Mouse (Mus musculus): Measurements from ENCODE around the gene Atxn2. TPM values are rescaled to one million over a fixed set of nuclear protein-coding genes. Genes with fewer than 3 reads are reported as not detected.

Atxn2 gene
- total RNA-seq (2014; rRNA removed): 102 and 103 TPM in 2 replicates
- 82.9 and 103 TPM in 2 replicates for polyA plus RNA-seq (2015; fragmentation: Nextera tagmentation; extraction: Ambion mirVana)

- Histone ChIP-seq H3K9ac (replicated peaks; ENCODE audit: low read length, poor library complexity, severe bottlenecking) (peak within 1 kb of the TSS; percentile 98), H3K27ac (ENCODE audit: low read depth, low read length) (peak within 1 kb of the TSS; percentile 98), H3K4me1 (ENCODE audit: insufficient read depth, low read length) (peaks cover 8% of the 10 kb centered on the region; the same call in 1 of the 2 replicates), H3K4me3 (ENCODE audit: low read depth, low read length) (peak within 1 kb of the TSS; percentile 98), H3K36me3 (ENCODE audit: insufficient read depth, low read length) (no peaks in the 10 kb centered on the region), H3K4me2 (ENCODE audit: low read depth, low read length, poor library complexity, severe bottlenecking) (peak within 1 kb of the TSS; percentile 68), H3K27me3 (ENCODE audit: insufficient read depth, low read length) (no peaks in the 10 kb centered on the region), H3K9me3 (ENCODE audit: low read length) (no peaks in the 10 kb centered on the region)
- ATAC-seq (ENCODE audit: low FRiP score): peak; percentile 81
- WGBS: 2% methylated on average over 35 of the region's 103 CpGs
- peak; percentile 90 for DNase-seq (ENCODE audit: low spot score)
- TF ChIP-seq CTCF (IDR thresholded peaks at IDR 0.05): no peak
Observed at GRCm38 (mm10) chr5:121711174-121711927, at the start of gene Atxn2. Atxn2 (plus strand) TSS chr5:121711337.

DNA sequence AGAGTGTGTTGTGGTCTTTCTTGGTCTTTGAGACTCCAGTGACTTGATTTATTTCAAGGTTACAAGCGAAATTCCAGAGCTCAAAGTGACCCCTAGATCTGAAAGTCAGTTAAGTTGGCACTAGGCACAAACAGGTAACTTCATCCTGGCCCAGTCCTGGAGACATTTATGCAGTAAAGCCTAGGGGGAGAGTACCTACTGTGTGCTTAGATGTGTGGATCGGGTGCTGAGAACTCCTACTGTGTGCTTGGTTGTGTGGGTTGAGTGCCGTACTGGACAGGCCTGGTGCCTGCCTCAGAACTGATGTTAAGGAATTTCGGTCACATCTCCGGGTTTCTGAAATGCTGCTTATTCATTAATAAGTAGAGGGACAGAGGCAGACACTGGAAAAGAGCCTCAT is 49.6 kb upstream of the Atxn2 start:
- Histone ChIP-seq H3K9me3 (ENCODE audit: low read length) (no peaks in the 10 kb centered on the region), H3K9ac (replicated peaks; ENCODE audit: low read length, poor library complexity, severe bottlenecking) (peak overlapping the region; percentile 95), H3K4me2 (ENCODE audit: low read depth, low read length, poor library complexity, severe bottlenecking) (peak overlapping the region; percentile 86), H3K4me1 (ENCODE audit: insufficient read depth, low read length) (peaks cover 6% of the 10 kb centered on the region), H3K36me3 (ENCODE audit: insufficient read depth, low read length) (peaks cover 22% of the 10 kb centered on the region; the same call in 1 of the 2 replicates), H3K27ac (ENCODE audit: low read depth, low read length) (no peak overlapping the region), H3K4me3 (ENCODE audit: low read depth, low read length) (peak overlapping the region; percentile 99), H3K27me3 (ENCODE audit: insufficient read depth, low read length) (no peaks in the 10 kb centered on the region)
- WGBS: 74% methylated on average over 5 of the region's 5 CpGs
- DNase-seq (ENCODE audit: low spot score) (no peak), ATAC-seq (ENCODE audit: low FRiP score) (no peak)
- no peak for TF ChIP-seq CTCF (IDR thresholded peaks at IDR 0.05)

- no peak for ATAC-seq (ENCODE audit: low FRiP score)
- Histone ChIP-seq H3K4me2 (ENCODE audit: low read depth, low read length, poor library complexity, severe bottlenecking) (no peak overlapping the region), H3K9ac (replicated peaks; ENCODE audit: low read length, poor library complexity, severe bottlenecking) (no peak overlapping the region), H3K4me3 (ENCODE audit: low read depth, low read length) (no peak overlapping the region), H3K27me3 (ENCODE audit: insufficient read depth, low read length) (no peaks in the 10 kb centered on the region), H3K9me3 (ENCODE audit: low read length) (no peaks in the 10 kb centered on the region), H3K36me3 (ENCODE audit: insufficient read depth, low read length) (peaks cover 27% of the 10 kb centered on the region; the same call in 1 of the 2 replicates), H3K4me1 (ENCODE audit: insufficient read depth, low read length) (peaks cover 6% of the 10 kb centered on the region), H3K27ac (ENCODE audit: low read depth, low read length) (no peak overlapping the region)
- TF ChIP-seq CTCF (IDR thresholded peaks at IDR 0.05): no peak
- WGBS: 93% methylated on average over 8 of the region's 8 CpGs
- DNase-seq (ENCODE audit: low spot score): no peak
Observed at GRCm38 (mm10) chr5:121663456-121663855, 47.7 kb upstream of the Atxn2 start.

DNA sequence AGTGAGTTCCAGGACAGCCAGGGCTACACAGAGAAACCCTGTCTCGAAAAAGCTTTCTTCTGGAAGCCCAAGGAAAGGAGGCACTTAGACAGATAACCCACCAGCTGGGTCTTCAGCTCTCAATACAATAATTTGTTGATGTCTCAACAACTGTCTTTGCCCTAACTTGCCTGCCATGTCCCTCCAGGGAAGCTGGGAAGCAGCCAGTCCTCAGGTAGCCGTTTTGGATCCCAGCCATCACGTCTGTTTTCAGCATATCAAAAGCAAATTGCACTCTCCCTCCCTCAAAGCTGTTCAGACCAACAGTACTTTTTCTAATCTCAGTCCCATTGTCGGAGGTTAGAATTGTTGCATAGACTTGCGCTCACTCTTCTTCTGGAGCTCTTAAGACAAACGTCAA is 47.1 kb upstream of the Atxn2 start:
- H3K27ac ChIP-seq (ENCODE audit: low read depth, low read length): no peak overlapping the region
- H3K4me3 ChIP-seq (ENCODE audit: low read depth, low read length): no peak overlapping the region
- ATAC-seq (ENCODE audit: low FRiP score): no peak
- no peak overlapping the region for H3K4me2 ChIP-seq (ENCODE audit: low read depth, low read length, poor library complexity, severe bottlenecking)
- peaks cover 27% of the 10 kb centered on the region for H3K36me3 ChIP-seq (ENCODE audit: insufficient read depth, low read length)
- no peak for TF ChIP-seq CTCF (IDR thresholded peaks at IDR 0.05)
- DNase-seq (ENCODE audit: low spot score): no peak
- no peaks in the 10 kb centered on the region for H3K9me3 ChIP-seq (ENCODE audit: low read length)
- WGBS: 88% methylated on average over 6 of the region's 6 CpGs
- H3K27me3 ChIP-seq (ENCODE audit: insufficient read depth, low read length): no peaks in the 10 kb centered on the region
- H3K4me1 ChIP-seq (ENCODE audit: insufficient read depth, low read length): peaks cover 6% of the 10 kb centered on the region
- H3K9ac ChIP-seq (replicated peaks; ENCODE audit: low read length, poor library complexity, severe bottlenecking): no peak overlapping the region

GRCm38 (mm10) chr5:121664971-121665370 is 46.2 kb upstream of the Atxn2 start:
- no peak for ATAC-seq (ENCODE audit: low FRiP score)
- H3K9me3 ChIP-seq (ENCODE audit: low read length): no peaks in the 10 kb centered on the region
- peaks cover 6% of the 10 kb centered on the region for H3K4me1 ChIP-seq (ENCODE audit: insufficient read depth, low read length)
- H3K9ac ChIP-seq (replicated peaks; ENCODE audit: low read length, poor library complexity, severe bottlenecking): no peak overlapping the region
- H3K27ac ChIP-seq (ENCODE audit: low read depth, low read length): no peak overlapping the region
- 96% methylated on average over 9 of the region's 9 CpGs for WGBS
- H3K27me3 ChIP-seq (ENCODE audit: insufficient read depth, low read length): no peaks in the 10 kb centered on the region
- DNase-seq (ENCODE audit: low spot score): no peak
- TF ChIP-seq CTCF (IDR thresholded peaks at IDR 0.05): no peak
- no peak overlapping the region for H3K4me2 ChIP-seq (ENCODE audit: low read depth, low read length, poor library complexity, severe bottlenecking)
- H3K4me3 ChIP-seq (ENCODE audit: low read depth, low read length): no peak overlapping the region
- H3K36me3 ChIP-seq (ENCODE audit: insufficient read depth, low read length): peaks cover 27% of the 10 kb centered on the region

GRCm38 (mm10) chr5:121667067-121667466 is 44.1 kb upstream of the Atxn2 start:
- no peak for TF ChIP-seq CTCF (IDR thresholded peaks at IDR 0.05)
- Histone ChIP-seq H3K36me3 (ENCODE audit: insufficient read depth, low read length) (peaks cover 40% of the 10 kb centered on the region), H3K9ac (replicated peaks; ENCODE audit: low read length, poor library complexity, severe bottlenecking) (no peak overlapping the region), H3K4me1 (ENCODE audit: insufficient read depth, low read length) (no peaks in the 10 kb centered on the region), H3K27me3 (ENCODE audit: insufficient read depth, low read length) (no peaks in the 10 kb centered on the region), H3K4me3 (ENCODE audit: low read depth, low read length) (no peak overlapping the region), H3K27ac (ENCODE audit: low read depth, low read length) (no peak overlapping the region), H3K4me2 (ENCODE audit: low read depth, low read length, poor library complexity, severe bottlenecking) (no peak overlapping the region), H3K9me3 (ENCODE audit: low read length) (no peaks in the 10 kb centered on the region)
- WGBS: 94% methylated on average over 4 of the region's 4 CpGs
- DNase-seq (ENCODE audit: low spot score) (no peak), ATAC-seq (ENCODE audit: low FRiP score) (no peak)

Data from midbrain, postnatal 0 days (tissue).